Mouse (Mus musculus) forebrain, embryonic 13.5 days (tissue): ENCODE results near the gene Tifab. TPM values are rescaled to one million over a fixed set of nuclear protein-coding genes. Genes with fewer than 3 reads are reported as not detected.
A peak's percentile ranks its signal among the peaks of the same experiment; 100 is the strongest.

Experiments
- ATAC-seq: fragments of 200-750 bp; cut with Nextera tagmentation; 2 replicates; pipeline ENCODE4 v1.8.0; 2017
- H3K27ac ChIP-seq: fragments of 300-500 bp; sonication (generic); 2 replicates; pipeline ENCODE4 v1.5.1; 2015; ENCODE audit warnings: inconsistent platforms, mild to moderate bottlenecking, moderate library complexity
- H3K27me3 ChIP-seq: fragments of 300-500 bp; sonication (generic); 2 replicates; pipeline ENCODE4 v1.6.1; 2015; ENCODE audit warnings: mild to moderate bottlenecking, inconsistent platforms
- H3K36me3 ChIP-seq: fragments of 300-500 bp; sonication (generic); 2 replicates; pipeline ENCODE4 v1.6.1; 2015; ENCODE audit warnings: mild to moderate bottlenecking, inconsistent platforms; ENCODE audit not compliant: poor library complexity, severe bottlenecking
- H3K4me1 ChIP-seq: fragments of 300-500 bp; sonication (generic); 2 replicates; pipeline ENCODE4 v1.6.1; 2015; ENCODE audit warnings: inconsistent platforms
- H3K4me2 ChIP-seq: fragments of 300-500 bp; sonication (generic); 2 replicates; pipeline ENCODE4 v1.6.1; 2015; ENCODE audit warnings: inconsistent platforms, mild to moderate bottlenecking, moderate library complexity
- H3K4me3 ChIP-seq: fragments of 300-500 bp; sonication (generic); 2 replicates; pipeline ENCODE4 v1.5.1; 2015; ENCODE audit warnings: mild to moderate bottlenecking, inconsistent platforms
- H3K9ac ChIP-seq: fragments of 300-500 bp; sonication (generic); 2 replicates; pipeline ENCODE4 v1.6.1; 2015; ENCODE audit warnings: mild to moderate bottlenecking, inconsistent platforms
- H3K9me3 ChIP-seq: fragments of 300-500 bp; sonication (generic); replicated peaks from 2 replicates; pipeline ENCODE4 v1.6.1; 2016; ENCODE audit warnings: inconsistent platforms
- WGBS: fragments of 180-500 bp; shearing (Covaris S2); methylation state at CpG from one replicate; pipeline ENCODE4 v1.1.7; 2015; 5-methylcytosine and 5-hydroxymethylcytosine counted together
- polyA plus RNA-seq: library from polyadenylated mRNA; unstranded; fragments of >200 nt; fragmentation: Nextera tagmentation; extraction: Ambion mirVana; gene quantifications from 2 replicates; pipeline ENCODE4 v1.2.1, GENCODE M21; 2015

Gene Tifab
- polyA plus RNA-seq, 1 experiment from 2014 or later, result 0.52 TPM

DNA sequence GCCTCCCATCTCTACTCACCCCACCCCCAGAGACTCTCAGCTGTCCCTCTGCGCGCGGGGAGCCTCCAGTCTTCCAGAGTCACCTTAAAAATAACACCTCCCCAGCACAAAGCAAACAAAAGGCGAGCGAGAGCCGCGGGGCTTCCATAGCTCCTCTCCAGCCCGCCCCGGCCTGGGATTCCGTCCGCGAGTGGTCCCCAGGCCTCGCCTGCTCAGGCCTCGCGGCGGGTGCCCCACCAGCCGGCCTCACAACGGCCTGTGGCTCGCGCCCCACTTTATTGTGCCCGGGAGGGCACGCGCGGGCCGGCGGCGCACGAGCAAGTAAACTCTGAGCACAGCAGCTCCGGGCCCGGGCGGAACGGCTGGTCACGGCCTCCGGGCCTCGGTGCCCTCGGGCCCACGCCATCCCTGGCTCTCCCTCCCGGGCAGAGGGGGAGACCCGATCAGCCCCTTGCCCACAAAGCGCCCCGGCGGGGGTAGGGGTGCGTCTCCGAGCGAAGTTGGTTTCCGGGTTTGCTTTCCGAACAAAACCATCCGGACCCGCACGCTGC, 44.0 kb downstream of the Tifab start:
- peak overlapping the region; percentile 91 for H3K4me2 ChIP-seq
- H3K4me3 ChIP-seq, result peak overlapping the region; percentile 98
- peak overlapping the region; percentile 99 for H3K9ac ChIP-seq
- WGBS, result under 1% methylated on average over 49 of the region's 50 CpGs
- H3K9me3 ChIP-seq, result no peaks in the 10 kb centered on the region
- H3K27me3 ChIP-seq, result no peaks in the 10 kb centered on the region
- H3K4me1 ChIP-seq, result peaks cover 31% of the 10 kb centered on the region
- peak; percentile 48 for ATAC-seq
- H3K36me3 ChIP-seq, result peaks cover 32% of the 10 kb centered on the region
- peak overlapping the region; percentile 77 for H3K27ac ChIP-seq

DNA sequence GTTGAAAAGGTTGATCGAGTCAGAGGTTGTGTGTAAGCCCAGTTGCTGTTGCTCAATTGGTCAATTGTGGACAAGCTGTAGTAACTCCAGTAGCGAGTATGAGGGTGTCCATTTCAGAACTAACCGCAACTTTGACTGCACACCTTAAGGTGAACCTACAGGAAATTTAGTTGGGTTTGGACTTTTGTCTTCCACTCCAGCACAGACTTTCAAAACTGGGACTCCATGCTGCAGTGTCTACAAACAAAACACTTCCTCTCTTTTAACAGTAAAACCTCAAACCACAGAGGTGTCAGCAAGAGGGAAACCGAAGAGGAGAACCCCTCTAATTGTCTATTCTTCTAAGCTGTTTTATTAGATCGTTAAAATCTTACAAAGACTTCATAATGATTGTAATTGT, 44.7 kb downstream of the Tifab start:
- Histone ChIP-seq H3K4me3 (peak overlapping the region; percentile 98), H3K27ac (no peak overlapping the region), H3K4me2 (peak overlapping the region; percentile 91), H3K9me3 (no peaks in the 10 kb centered on the region), H3K9ac (peak overlapping the region; percentile 99), H3K36me3 (peaks cover 34% of the 10 kb centered on the region), H3K27me3 (no peaks in the 10 kb centered on the region), H3K4me1 (peaks cover 31% of the 10 kb centered on the region)
- WGBS, result 47% methylated on average over 5 of the region's 5 CpGs
- ATAC-seq, result no peak

DNA sequence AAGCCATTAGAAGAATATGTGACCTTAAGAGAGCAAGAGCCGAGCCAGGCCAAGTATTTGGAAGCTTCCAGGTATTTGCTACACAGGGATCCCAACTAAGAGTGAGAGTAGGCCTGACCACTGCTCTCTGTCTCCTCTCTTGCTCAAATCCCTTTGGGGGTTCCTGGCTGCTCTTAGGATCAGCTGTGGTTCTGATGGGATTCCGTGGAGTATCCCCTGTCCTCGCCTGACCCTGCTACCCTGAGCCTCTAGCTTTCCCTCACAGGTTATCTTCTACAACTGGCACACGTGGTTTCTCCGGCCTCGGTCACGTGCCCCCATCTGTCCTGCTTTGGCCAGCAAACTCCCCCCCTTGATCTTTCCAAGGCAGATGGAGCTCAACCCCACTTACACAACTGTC, 45.7 kb downstream of the Tifab start:
- peak overlapping the region; percentile 91; the same call in 1 of the 2 replicates for H3K4me2 ChIP-seq
- H3K4me3 ChIP-seq, result 0 out of 2 replicates have a peak overlapping the region, but pooled peaks have one; percentile 98

DNA sequence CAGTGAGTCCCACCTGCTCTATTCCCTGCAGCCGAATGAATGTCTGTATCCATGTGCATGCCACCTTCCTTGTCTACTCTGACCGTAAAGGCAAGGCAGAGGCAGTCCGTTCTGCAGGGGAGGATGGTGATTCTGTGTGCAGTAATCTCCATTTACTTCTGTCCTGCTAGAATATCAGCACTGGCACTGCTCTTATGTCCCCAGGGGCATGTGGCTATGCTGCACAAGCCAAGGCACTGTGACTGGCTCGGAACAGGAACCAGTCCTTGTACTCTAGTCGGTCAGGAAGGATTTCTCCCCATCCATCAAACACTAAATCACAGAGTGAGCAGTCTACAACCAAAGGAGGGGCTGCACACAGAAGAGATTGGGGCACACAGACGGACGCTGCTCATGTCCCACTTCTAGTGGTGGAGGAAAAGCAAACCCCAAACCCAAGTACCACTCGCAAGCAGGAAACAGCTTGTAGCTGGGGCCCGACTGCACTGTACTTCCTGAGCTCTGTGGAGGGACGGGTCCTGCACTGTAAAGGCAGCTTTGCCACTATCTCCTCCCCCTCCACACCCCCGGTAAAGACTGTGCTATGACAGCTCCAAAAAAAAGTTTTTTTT, 46.3 kb downstream of the Tifab start:
- Histone ChIP-seq H3K36me3 (peaks cover 47% of the 10 kb centered on the region), H3K27me3 (no peaks in the 10 kb centered on the region), H3K9ac (no peak overlapping the region), H3K9me3 (no peaks in the 10 kb centered on the region), H3K4me2 (0 out of 2 replicates have a peak overlapping the region, but pooled peaks have one; percentile 91), H3K4me3 (no peak overlapping the region), H3K27ac (no peak overlapping the region), H3K4me1 (peaks cover 31% of the 10 kb centered on the region)
- no peak for ATAC-seq
- 91% methylated on average over 11 of the region's 11 CpGs for WGBS

More for the DNA sequence above, 45.7 kb downstream of the Tifab start:
- H3K27ac ChIP-seq, result no peak overlapping the region
- peak overlapping the region; percentile 30; the same call in 1 of the 2 replicates for H3K9ac ChIP-seq
- ATAC-seq, result no peak
- no peaks in the 10 kb centered on the region for H3K9me3 ChIP-seq
- H3K27me3 ChIP-seq, result no peaks in the 10 kb centered on the region
- WGBS, result 90% methylated on average over 7 of the region's 7 CpGs
- peaks cover 31% of the 10 kb centered on the region for H3K4me1 ChIP-seq
- peaks cover 42% of the 10 kb centered on the region for H3K36me3 ChIP-seq

DNA sequence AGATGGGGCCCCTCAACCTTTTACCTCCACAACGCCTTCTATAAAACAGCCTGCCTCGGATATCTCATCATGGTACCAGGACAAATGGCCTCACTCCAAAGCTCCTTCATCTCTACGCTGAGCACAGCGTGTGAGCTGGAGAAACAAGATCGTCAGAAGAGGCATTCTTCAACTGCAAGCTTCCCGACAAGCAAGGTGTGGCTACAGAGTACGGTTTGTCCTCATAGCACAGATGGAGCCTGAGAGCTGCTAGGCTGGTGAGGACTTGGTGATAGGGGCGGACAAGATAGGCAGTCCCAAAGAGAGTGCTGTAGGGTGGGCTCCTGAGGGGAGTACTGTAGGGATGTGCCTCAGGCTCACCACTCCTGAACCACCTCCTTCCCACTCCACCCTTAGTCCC, 48.1 kb downstream of the Tifab start:
- H3K9ac ChIP-seq, result no peak overlapping the region

DNA sequence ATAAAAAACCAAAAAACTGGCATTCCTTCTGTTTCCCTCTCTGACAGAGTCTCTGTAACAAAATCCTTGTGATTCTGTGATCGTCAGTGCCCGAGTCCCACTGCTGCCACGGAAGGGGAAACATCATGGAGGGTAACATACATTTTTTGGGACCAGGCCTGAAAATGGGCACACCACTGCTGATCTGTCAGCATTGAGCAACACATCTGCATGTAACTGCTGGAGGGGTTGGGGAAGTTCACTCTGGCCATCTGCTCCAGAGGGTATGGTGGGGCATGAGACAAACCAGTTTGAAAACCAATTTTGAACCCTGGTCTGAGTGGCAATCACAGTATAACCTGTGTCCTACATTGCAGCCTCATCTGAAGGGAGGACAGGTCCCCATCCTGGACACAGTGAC, 49.1 kb downstream of the Tifab start:
- Histone ChIP-seq H3K4me2 (no peak overlapping the region), H3K4me1 (peaks cover 23% of the 10 kb centered on the region), H3K36me3 (peaks cover 75% of the 10 kb centered on the region), H3K27ac (no peak overlapping the region), H3K27me3 (no peaks in the 10 kb centered on the region), H3K9ac (no peak overlapping the region), H3K4me3 (no peak overlapping the region), H3K9me3 (no peaks in the 10 kb centered on the region)
- over 99% methylated on average over 3 of the region's 3 CpGs for WGBS
- ATAC-seq, result no peak

More for the DNA sequence above, 48.1 kb downstream of the Tifab start:
- Histone ChIP-seq H3K9me3 (no peaks in the 10 kb centered on the region), H3K27ac (no peak overlapping the region), H3K4me1 (peaks cover 23% of the 10 kb centered on the region), H3K4me2 (no peak overlapping the region), H3K36me3 (peaks cover 66% of the 10 kb centered on the region), H3K4me3 (no peak overlapping the region), H3K27me3 (no peaks in the 10 kb centered on the region)
- ATAC-seq, result no peak
- 95% methylated on average over 8 of the region's 8 CpGs for WGBS

DNA sequence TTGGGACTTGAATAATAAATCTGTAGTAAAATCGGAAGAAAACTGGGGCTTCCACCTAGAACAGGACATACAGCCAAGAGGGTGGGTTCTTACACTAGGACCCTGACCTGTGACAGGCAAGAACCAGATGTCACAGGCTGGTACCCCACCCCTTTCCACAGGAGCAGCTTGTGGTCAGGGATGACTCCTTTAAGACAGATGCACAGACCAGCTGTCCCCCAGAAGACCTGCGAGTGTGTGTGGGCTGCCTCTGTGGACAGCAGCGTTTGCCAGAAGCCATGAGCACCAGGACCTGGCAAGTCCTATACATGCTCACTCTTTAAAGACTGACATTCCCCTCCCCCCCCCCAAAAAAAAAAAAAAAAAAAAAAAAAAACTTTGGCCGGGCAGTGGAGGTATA, 49.7 kb downstream of the Tifab start:
- H3K4me3 ChIP-seq, result no peak overlapping the region
- over 99% methylated on average over 4 of the region's 4 CpGs for WGBS
- H3K4me2 ChIP-seq, result no peak overlapping the region
- ATAC-seq, result no peak
- no peak overlapping the region for H3K27ac ChIP-seq
- H3K9ac ChIP-seq, result no peak overlapping the region
- H3K36me3 ChIP-seq, result peaks cover 81% of the 10 kb centered on the region
- H3K9me3 ChIP-seq, result no peaks in the 10 kb centered on the region
- H3K27me3 ChIP-seq, result no peaks in the 10 kb centered on the region
- peaks cover 18% of the 10 kb centered on the region for H3K4me1 ChIP-seq

DNA sequence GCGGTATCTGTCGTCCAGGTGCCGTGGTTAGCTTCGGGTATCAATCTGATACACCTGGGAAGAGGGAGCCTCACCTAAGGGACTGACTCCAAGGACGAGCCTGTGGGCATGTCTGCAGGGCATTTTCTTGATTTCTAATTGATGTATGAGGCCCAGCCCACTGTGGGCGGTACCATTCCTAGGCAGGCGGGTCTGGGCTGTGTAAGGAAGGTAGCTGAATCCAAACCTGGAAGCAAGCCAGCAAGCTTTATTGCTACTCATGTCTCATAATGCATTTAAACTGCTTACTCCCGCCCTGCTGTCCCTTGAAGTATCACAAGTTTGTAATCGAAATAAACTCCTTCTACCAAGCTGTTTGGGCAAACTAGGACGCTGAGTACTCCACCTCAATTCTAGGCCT, 53.1 kb downstream of the Tifab start:
- no peak for ATAC-seq
- H3K27me3 ChIP-seq, result no peaks in the 10 kb centered on the region
- no peak overlapping the region for H3K4me2 ChIP-seq
- 92% methylated on average over 10 of the region's 10 CpGs for WGBS
- no peak overlapping the region for H3K4me3 ChIP-seq
- no peaks in the 10 kb centered on the region for H3K4me1 ChIP-seq
- no peaks in the 10 kb centered on the region for H3K9me3 ChIP-seq
- H3K9ac ChIP-seq, result no peak overlapping the region
- H3K27ac ChIP-seq, result no peak overlapping the region
- H3K36me3 ChIP-seq, result peaks cover 90% of the 10 kb centered on the region

Other genes starting within 250 kb of the Tifab start
- gene H2afy, start 42.5 kb downstream of the Tifab start, polyA plus RNA-seq, result 545 and 548 TPM in 2 replicates
- 13.0 and 13.1 TPM in 2 replicates for gene Neurog1, start 73.3 kb upstream of the Tifab start, polyA plus RNA-seq
- 6.6 and 11.3 TPM in 2 replicates for gene Cxcl14, start 117.7 kb upstream of the Tifab start, polyA plus RNA-seq
- gene Gm3045, start 247.7 kb upstream of the Tifab start, polyA plus RNA-seq, result not detected in 2 replicates